Mouse (Mus musculus) embryonic fibroblast, embryonic 13.5 days (primary cell): ENCODE data around the gene Hypm.

Experiments used
- CTCF ChIP-seq: IDR thresholded peaks from 2 replicates; pipeline ENCODE4 v1.5.1; 2011; ENCODE audit warnings: mild to moderate bottlenecking, control low read depth, low read length, moderate library complexity, borderline replicate concordance; ENCODE audit not compliant: insufficient read depth
- POLR2A ChIP-seq: IDR thresholded peaks from 2 replicates; pipeline ENCODE4 v1.6.1; 2011; ENCODE audit warnings: low read depth, mild to moderate bottlenecking, control low read depth, low read length, moderate library complexity

GRCm38 (mm10) chrX:9812469-9812868 is 34.3 kb upstream of the Hypm start:
- no peak for TF ChIP-seq CTCF
- no peak for TF ChIP-seq POLR2A
